29 mouse cellular contexts compared by ENCODE assay signal in the genomic region with DNA sequence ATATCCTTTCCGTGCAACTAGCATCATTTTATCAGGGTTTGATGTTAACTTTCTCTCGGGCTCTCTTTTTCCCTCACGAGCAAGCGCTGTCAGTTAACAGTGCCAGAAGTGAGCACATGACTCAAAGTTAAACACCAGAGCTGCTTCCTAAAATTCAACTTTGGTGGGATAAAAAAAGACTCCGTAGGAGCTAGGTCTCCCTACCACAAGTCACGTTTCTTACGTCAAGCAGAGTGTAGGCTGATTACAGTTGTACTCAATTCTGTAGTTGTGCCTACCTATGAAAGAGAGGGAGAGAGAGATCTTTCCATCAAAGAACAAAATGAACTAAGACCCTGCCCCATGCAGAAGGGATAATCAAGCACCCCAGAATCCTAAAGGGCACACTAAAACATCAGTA.
DNase-seq lines count a peak whose midpoint lies in the region; ATAC-seq lines count a peak whose summit lies in the region.
"Had no signal": no experiment of that assay in that cellular context is flagged by ENCODE, and none has a peak within 500 bp of the region (broad histone marks: within the 10 kb centered on the region; RNA-seq: fewer than 3 reads in every experiment).

No protein-coding gene starts in this region.

- peak overlapping the region; percentile 7; the same call in 1 of the 2 replicates for H3K4me2 ChIP-seq in heart, embryonic 16.5 days (ENCODE audit: low read depth, low read length)
- H3K4me2 ChIP-seq: embryonic facial prominence, embryonic 13.5 days; embryonic facial prominence, embryonic 15.5 days; forebrain, embryonic 12.5 days had no signal

- no peaks in the 10 kb centered on the region for H3K9me3 ChIP-seq in heart, embryonic 16.5 days (replicated peaks; ENCODE audit: control insufficient read depth, low read length)
- H3K9me3 ChIP-seq: embryonic facial prominence, embryonic 13.5 days; embryonic facial prominence, embryonic 15.5 days; forebrain, embryonic 10.5 days; forebrain, embryonic 12.5 days had no signal

- no peak overlapping the region for H3K4me3 ChIP-seq in heart, embryonic 16.5 days (ENCODE audit: low read length)
- H3K4me3 ChIP-seq: embryonic facial prominence, embryonic 13.5 days; embryonic facial prominence, embryonic 15.5 days; erythroblast, embryonic 14.5 days; forebrain, embryonic 10.5 days; forebrain, embryonic 12.5 days had no signal

- no peaks in the 10 kb centered on the region for H3K27me3 ChIP-seq in heart, embryonic 16.5 days (ENCODE audit: control insufficient read depth, insufficient read depth, low read length)
- H3K27me3 ChIP-seq: CH12.LX; embryonic facial prominence, embryonic 13.5 days; embryonic facial prominence, embryonic 15.5 days; forebrain, embryonic 12.5 days; Patski had no signal

- peaks cover 5% of the 10 kb centered on the region; the same call in 1 of the 2 replicates for H3K4me1 ChIP-seq in heart, embryonic 16.5 days (ENCODE audit: control insufficient read depth, insufficient read depth, low read length)
- H3K4me1 ChIP-seq: embryonic facial prominence, embryonic 15.5 days had no signal

- no peak overlapping the region for H3K9ac ChIP-seq in heart, embryonic 16.5 days (ENCODE audit: low read length)
- H3K9ac ChIP-seq: embryonic facial prominence, embryonic 13.5 days; embryonic facial prominence, embryonic 15.5 days; forebrain, embryonic 12.5 days had no signal

- ATAC-seq in frontal cortex, adult (ENCODE audit: low TSS enrichment): peak; percentile 80
- no peak for ATAC-seq in heart, embryonic 16.5 days (replicated peaks; ENCODE audit: extremely low read depth, insufficient read depth, low FRiP score)
- ATAC-seq: activated CD4-positive, CD25-positive, alpha-beta regulatory T cell, adult 4 months; CD4-positive, CD25-positive, alpha-beta regulatory T cell, adult 4 months; forebrain, embryonic 14.5 days; forebrain, embryonic 16.5 days; Patski had no signal

- H3K27ac ChIP-seq in heart, embryonic 16.5 days (ENCODE audit: low read length): no peak overlapping the region
- H3K27ac ChIP-seq: embryonic facial prominence, embryonic 13.5 days; embryonic facial prominence, embryonic 15.5 days; forebrain, embryonic 10.5 days; forebrain, embryonic 12.5 days had no signal

- no peaks in the 10 kb centered on the region for H3K36me3 ChIP-seq in heart, embryonic 16.5 days (ENCODE audit: control insufficient read depth, insufficient read depth)
- H3K36me3 ChIP-seq: embryonic facial prominence, embryonic 13.5 days; embryonic facial prominence, embryonic 15.5 days; G1E had no signal

- 31% methylated on average over 7 of the region's 7 CpGs for WGBS in heart, embryonic 16.5 days

- no peak for DNase-seq in frontal cortex, postnatal 10 days (ENCODE audit: low spot score in 2 of 2)
- DNase-seq in heart, adult 18-20 months: no peak
- DNase-seq in brain, adult 2 months (ENCODE audit: low read depth, low spot score): peak; percentile 67
- no peak for DNase-seq in spleen, postnatal 36 days (ENCODE audit: low spot score in 2 of 2)
- DNase-seq: adrenal gland, adult 8-10 months; adrenal gland, postnatal 14 days; adrenal gland, postnatal 36 days; B cell, adult 2 months; cerebellum, adult 11 months; cerebellum, adult 18-20 months; cerebellum, adult 8-10 months; cerebellum, adult 9-11 months; cerebellum, postnatal 14 days; cerebellum, postnatal 36 days; embryo, embryonic 11 days had no signal
